Mouse (Mus musculus): ENCODE results near the gene Iqch. TPM values are rescaled to one million over a fixed set of nuclear protein-coding genes. Genes with fewer than 3 reads are reported as not detected.

The Iqch gene
- polyA plus RNA-seq, 1 experiment from 2014 or later: 0.22 TPM

DNA sequence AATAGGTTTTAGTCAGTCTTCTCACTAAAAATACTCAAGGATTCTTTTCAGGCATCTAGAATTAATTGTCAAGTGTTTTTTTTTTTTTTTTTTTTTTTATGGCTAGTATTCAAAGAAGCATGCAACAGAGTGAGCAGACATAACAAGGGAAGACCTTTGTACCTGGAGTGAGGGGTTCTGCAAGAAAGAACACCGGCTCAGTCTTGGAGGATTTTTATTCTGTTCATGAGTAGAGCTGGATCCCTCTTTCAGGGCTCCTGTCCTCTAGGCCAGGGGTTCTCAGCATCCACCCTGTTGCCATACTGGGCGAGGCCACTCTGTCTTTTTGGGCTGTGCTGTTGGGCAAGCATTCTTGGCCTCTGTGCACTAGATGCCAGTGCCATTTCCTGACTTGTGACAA is 7.5 kb upstream of the Iqch start:
- Histone ChIP-seq H3K4me3 (no peak overlapping the region), H3K9ac (no peak overlapping the region), H3K4me1 (replicated peaks) (peaks cover 32% of the 10 kb centered on the region), H3K27ac (replicated peaks) (no peak overlapping the region), H3K9me3 (no peaks in the 10 kb centered on the region), H3K36me3 (no peaks in the 10 kb centered on the region), H3K4me2 (no peak overlapping the region), H3K27me3 (no peaks in the 10 kb centered on the region)
- WGBS: 94% methylated on average over 2 of the region's 2 CpGs
- ATAC-seq (ENCODE audit: low FRiP score, low read depth): no peak

DNA sequence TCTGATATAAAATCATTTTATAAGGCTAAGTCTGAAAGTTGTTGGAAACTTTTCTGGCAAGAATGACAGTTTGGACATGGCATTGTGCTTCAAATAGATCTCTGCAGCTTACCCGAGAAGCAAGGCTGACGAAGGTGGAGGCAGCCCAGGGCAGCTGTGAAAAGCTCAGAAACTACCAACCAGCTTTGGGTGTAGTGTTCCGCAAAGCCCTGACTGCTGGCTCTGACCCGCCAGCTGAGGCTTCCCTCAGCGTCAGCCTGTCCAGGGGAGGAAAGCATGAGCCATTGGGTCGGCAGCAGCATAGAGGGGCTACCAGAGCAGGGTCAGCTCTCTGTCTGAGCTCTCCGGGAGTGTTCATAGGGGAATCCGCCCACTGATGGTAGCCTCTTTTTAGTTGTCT is 7.0 kb upstream of the Iqch start:
- Histone ChIP-seq H3K36me3 (no peaks in the 10 kb centered on the region), H3K27me3 (no peaks in the 10 kb centered on the region), H3K27ac (replicated peaks) (no peak overlapping the region), H3K9me3 (no peaks in the 10 kb centered on the region), H3K4me2 (no peak overlapping the region), H3K9ac (no peak overlapping the region), H3K4me1 (replicated peaks) (peaks cover 32% of the 10 kb centered on the region), H3K4me3 (no peak overlapping the region)
- ATAC-seq (ENCODE audit: low FRiP score, low read depth): no peak
- WGBS: 69% methylated on average over 8 of the region's 8 CpGs

DNA sequence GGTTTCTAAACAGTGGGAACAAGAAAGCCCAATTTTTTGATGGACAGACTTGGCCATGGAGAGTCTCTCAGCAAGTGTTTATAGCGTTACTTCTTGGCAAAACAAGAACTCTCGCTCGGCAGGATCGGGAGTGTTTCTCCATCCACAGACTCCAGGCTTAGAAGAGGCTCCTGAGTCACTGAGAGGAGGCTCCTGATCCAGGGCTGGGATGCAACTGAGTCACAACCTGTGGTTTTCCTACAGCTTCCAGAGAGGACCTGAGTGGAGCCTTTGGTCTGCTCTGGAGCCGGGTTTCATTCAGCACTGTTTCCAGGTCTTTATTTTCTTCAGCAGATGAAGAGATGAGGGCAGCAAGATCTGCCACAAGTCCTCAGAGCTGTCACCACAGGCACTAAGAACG is 5.7 kb upstream of the Iqch start:
- Histone ChIP-seq H3K4me2 (no peak overlapping the region), H3K4me3 (no peak overlapping the region), H3K4me1 (replicated peaks) (peaks cover 36% of the 10 kb centered on the region), H3K27ac (replicated peaks) (no peak overlapping the region), H3K9ac (no peak overlapping the region), H3K36me3 (no peaks in the 10 kb centered on the region), H3K9me3 (no peaks in the 10 kb centered on the region), H3K27me3 (no peaks in the 10 kb centered on the region)
- no peak for ATAC-seq (ENCODE audit: low FRiP score, low read depth)
- WGBS: 74% methylated on average over 6 of the region's 6 CpGs

DNA sequence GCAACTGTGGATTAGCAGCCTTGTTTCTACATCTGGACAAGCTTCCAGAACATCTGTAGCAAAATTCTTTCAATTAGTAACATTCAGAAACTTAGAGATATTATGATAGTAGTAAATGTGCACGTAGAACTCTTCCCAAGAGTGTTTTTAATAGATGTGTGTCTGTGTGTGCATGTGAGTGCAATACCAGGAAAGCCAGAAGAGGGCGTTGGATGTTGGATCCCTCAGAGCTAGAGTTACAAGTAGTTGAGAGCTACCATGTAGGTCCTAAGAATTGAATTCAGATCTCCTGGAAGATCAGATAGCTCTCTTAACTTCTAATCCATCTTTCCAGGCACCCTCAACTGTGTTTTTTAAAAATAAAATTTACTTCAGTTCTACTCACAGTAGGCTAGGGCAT is 4.3 kb upstream of the Iqch start:
- Histone ChIP-seq H3K27me3 (no peaks in the 10 kb centered on the region), H3K36me3 (no peaks in the 10 kb centered on the region), H3K9ac (no peak overlapping the region), H3K4me1 (replicated peaks) (peaks cover 28% of the 10 kb centered on the region), H3K4me3 (no peak overlapping the region), H3K4me2 (no peak overlapping the region), H3K9me3 (no peaks in the 10 kb centered on the region), H3K27ac (replicated peaks) (no peak overlapping the region)
- ATAC-seq (ENCODE audit: low FRiP score, low read depth): no peak
- WGBS: 75% methylated on average over 2 of the region's 2 CpGs

DNA sequence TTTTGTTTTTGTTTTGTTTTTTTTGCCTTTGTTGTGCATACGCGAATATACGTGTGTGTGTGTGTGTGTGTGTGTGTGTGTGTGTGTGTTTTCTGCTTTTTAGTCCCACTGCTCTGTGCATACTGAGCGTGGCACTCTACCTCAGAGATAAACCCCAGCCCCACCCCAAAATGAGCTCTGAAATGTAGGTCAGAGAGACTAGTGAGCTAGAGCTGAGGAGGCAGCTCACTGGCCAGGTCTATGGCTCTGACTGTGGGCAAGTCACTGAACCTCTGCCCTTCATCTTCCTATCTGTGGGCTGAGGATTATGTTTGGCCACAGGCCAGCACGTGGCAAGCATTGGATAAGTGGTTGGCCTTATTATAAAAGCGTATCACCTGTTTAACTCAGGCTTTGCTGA is 1.6 kb upstream of the Iqch start:
- no peak for ATAC-seq (ENCODE audit: low FRiP score, low read depth)

DNA sequence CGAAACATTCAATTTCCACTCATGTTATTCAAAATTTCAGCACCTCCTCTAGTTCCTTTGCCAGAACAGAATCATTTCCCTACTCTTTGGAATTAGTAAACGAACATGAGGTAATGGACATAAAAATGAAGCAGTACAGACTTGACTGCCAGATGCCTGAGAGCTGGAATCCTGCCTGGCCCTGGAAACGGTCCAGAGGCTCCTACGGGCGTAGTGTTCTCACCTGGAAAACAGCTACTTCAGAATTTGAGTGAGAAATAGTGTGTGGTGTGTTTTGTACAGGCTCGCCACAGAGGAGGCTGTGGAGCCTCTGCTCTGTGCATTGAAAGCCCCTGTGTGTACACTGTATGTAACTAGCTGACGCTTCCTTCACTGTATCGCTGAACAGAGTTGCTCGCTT is 5.6 kb downstream of the Iqch start:
- no peak overlapping the region for H3K4me2 ChIP-seq
- H3K4me1 ChIP-seq (replicated peaks): no peaks in the 10 kb centered on the region
- H3K4me3 ChIP-seq: no peak overlapping the region
- H3K27me3 ChIP-seq: no peaks in the 10 kb centered on the region
- WGBS: 81% methylated on average over 9 of the region's 9 CpGs
- no peak overlapping the region for H3K27ac ChIP-seq (replicated peaks)
- no peak overlapping the region for H3K9ac ChIP-seq
- H3K36me3 ChIP-seq: no peaks in the 10 kb centered on the region
- H3K9me3 ChIP-seq: no peaks in the 10 kb centered on the region
- no peak for ATAC-seq (ENCODE audit: low FRiP score, low read depth)

More for the DNA sequence above, 1.6 kb upstream of the Iqch start:
- H3K4me2 ChIP-seq: peak overlapping the region; percentile 77
- H3K4me3 ChIP-seq: peak overlapping the region; percentile 90
- H3K9me3 ChIP-seq: no peaks in the 10 kb centered on the region
- H3K27me3 ChIP-seq: no peaks in the 10 kb centered on the region
- no peaks in the 10 kb centered on the region for H3K36me3 ChIP-seq
- peaks cover 16% of the 10 kb centered on the region for H3K4me1 ChIP-seq (replicated peaks)
- no peak overlapping the region for H3K27ac ChIP-seq (replicated peaks)
- 62% methylated on average over 6 of the region's 6 CpGs for WGBS
- H3K9ac ChIP-seq: no peak overlapping the region

DNA sequence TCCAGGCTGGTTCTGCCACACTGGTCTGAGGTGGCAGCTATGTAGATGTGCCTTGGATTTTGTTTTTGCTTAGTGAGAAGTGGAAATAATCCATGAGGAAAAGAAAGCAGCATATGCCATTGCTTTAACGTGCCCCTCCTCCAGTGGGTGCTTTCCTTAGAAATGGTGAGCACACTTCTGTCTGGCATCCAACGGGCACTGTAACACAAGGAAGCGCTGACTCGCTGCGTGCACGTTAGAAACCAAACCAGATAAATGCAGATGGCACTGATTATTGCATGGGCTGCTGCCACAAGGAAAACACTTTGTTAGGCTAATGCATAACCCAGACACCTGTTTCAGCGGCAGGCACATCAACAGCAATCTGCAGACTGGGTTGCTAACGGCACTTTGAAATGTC is 6.6 kb downstream of the Iqch start:
- H3K9me3 ChIP-seq: no peaks in the 10 kb centered on the region
- no peaks in the 10 kb centered on the region for H3K36me3 ChIP-seq
- H3K4me2 ChIP-seq: no peak overlapping the region
- H3K4me1 ChIP-seq (replicated peaks): no peaks in the 10 kb centered on the region
- H3K4me3 ChIP-seq: no peak overlapping the region
- H3K27me3 ChIP-seq: no peaks in the 10 kb centered on the region
- no peak for ATAC-seq (ENCODE audit: low FRiP score, low read depth)
- 81% methylated on average over 8 of the region's 8 CpGs for WGBS
- no peak overlapping the region for H3K27ac ChIP-seq (replicated peaks)
- H3K9ac ChIP-seq: no peak overlapping the region

DNA sequence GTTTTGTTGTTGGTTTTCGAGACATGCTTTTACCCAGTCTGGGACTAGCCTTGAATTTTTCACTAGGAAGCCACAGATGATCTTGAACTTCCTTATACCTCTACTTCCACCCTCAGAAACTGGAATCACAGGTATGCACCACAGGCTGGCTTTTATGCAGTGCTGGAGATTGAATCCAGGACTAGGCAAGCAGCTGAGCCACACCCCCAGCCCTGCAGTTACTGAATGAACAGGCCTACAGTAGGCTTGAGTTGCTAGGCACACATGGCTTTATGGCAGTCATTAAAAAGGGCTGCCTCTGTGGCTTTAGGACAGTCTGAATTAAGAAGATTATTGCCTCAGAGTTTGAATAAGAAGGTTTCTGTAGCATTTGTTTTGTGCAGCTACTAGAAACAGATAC is 7.3 kb downstream of the Iqch start:
- Histone ChIP-seq H3K9me3 (no peaks in the 10 kb centered on the region), H3K4me2 (no peak overlapping the region)

DNA sequence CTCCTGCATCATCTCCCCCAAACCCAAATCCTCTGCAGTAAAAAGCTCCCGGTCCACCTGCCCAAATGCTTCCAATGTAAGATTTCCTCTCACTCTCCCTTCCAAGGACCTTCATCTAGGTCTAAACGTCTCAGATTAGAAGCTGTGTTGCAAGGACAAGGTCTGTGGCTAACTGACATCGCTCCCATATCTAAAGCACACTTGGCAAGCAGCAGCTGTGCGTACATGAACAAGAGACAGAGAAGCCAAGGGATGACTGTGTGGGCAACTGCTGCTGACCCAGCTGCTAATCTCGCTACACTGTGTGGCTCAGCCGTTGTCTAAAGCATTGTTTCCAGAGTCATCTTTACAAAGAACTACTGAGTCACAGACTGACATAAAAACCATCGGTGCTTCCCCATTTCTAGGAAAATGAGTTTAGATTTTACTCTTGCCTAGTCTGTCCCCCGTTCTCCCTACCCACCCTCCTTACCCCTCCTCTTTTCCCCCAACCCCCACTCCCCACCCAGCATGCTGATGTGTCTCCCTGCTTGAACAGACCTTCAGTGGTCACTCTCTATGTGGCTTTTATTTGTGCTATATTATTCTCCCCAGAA is 10.5 kb downstream of the Iqch start:
- Histone ChIP-seq H3K4me1 (replicated peaks) (no peaks in the 10 kb centered on the region), H3K36me3 (no peaks in the 10 kb centered on the region), H3K9me3 (peaks cover 5% of the 10 kb centered on the region; the same call in 1 of the 2 replicates), H3K9ac (no peak overlapping the region), H3K27ac (replicated peaks) (no peak overlapping the region), H3K4me3 (no peak overlapping the region), H3K4me2 (no peak overlapping the region), H3K27me3 (no peaks in the 10 kb centered on the region)
- no peak for ATAC-seq (ENCODE audit: low FRiP score, low read depth)
- 89% methylated on average over 8 of the region's 8 CpGs for WGBS

More for the DNA sequence above, 7.3 kb downstream of the Iqch start:
- Histone ChIP-seq H3K27me3 (no peaks in the 10 kb centered on the region), H3K9ac (no peak overlapping the region), H3K27ac (replicated peaks) (no peak overlapping the region), H3K36me3 (no peaks in the 10 kb centered on the region), H3K4me3 (no peak overlapping the region), H3K4me1 (replicated peaks) (no peaks in the 10 kb centered on the region)
- 100% methylated on average over 1 of the region's 1 CpGs for WGBS
- ATAC-seq (ENCODE audit: low FRiP score, low read depth): no peak

DNA sequence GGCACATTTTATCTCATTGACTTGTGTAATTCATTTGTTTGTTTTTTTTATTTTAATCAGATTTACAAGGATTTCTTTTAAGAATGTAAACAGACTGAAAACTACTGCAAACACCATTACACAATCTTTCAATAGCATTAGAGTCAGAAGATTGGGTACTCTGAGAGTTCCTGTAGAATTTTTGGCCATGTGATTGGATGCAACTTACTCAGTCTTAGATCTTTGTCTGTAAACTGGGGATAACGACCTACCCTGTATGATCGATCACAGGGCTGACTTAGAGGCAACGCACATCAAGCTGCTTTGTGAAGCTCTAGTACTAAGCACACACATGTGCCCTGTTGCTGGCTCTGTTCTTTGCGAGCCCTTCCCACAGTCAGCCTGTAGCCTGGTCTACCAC is 11.7 kb downstream of the Iqch start:
- no peaks in the 10 kb centered on the region for H3K4me1 ChIP-seq (replicated peaks)
- H3K27me3 ChIP-seq: no peaks in the 10 kb centered on the region
- peaks cover 5% of the 10 kb centered on the region; the same call in 1 of the 2 replicates for H3K9me3 ChIP-seq
- H3K27ac ChIP-seq (replicated peaks): no peak overlapping the region
- H3K9ac ChIP-seq: no peak overlapping the region
- no peak overlapping the region for H3K4me3 ChIP-seq
- 94% methylated on average over 4 of the region's 4 CpGs for WGBS
- ATAC-seq (ENCODE audit: low FRiP score, low read depth): no peak
- H3K36me3 ChIP-seq: no peaks in the 10 kb centered on the region
- H3K4me2 ChIP-seq: no peak overlapping the region

DNA sequence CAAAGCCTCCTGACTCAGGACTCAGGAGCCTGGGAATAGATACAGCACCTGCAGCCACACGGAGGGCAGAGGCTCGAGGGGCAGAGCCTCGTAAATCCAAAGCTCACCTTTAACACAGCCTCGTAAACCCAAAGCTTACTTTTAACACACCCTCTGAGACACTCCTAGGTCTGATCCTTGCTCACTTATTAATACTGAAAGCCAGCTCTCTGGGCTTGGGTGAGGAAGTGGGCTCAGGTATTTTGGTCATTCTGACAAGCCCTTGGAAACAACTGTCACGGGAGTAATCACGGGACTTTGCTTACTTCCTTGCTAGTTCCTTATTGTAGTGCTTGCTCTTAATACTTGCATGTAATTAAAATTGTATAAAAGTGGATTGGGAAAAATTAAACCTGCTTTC is 13.1 kb downstream of the Iqch start:
- Histone ChIP-seq H3K4me3 (no peak overlapping the region), H3K27ac (replicated peaks) (no peak overlapping the region), H3K9ac (no peak overlapping the region), H3K9me3 (peaks cover 5% of the 10 kb centered on the region; the same call in 1 of the 2 replicates), H3K27me3 (no peaks in the 10 kb centered on the region), H3K4me2 (no peak overlapping the region), H3K36me3 (no peaks in the 10 kb centered on the region), H3K4me1 (replicated peaks) (no peaks in the 10 kb centered on the region)
- 77% methylated on average over 6 of the region's 6 CpGs for WGBS
- ATAC-seq (ENCODE audit: low FRiP score, low read depth): no peak

DNA sequence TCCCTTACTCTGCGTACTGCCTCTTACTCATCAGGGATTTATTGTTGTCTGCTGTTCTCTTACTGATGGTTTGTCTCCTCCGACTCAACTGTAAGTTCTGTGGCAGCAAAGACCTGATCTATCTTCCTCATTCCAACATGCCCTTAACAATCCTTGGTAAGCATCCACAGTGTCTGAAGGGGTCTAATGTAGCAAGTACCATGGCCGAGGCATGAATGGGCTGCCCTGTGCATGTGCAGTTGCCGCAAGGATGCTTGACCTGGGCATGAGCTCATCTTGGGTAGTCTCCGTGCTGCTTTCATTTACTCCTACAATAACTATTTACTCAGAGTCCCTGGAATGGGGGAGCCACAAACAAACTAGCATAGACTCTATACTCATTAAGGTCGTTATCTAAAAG is 17.0 kb downstream of the Iqch start:
- Histone ChIP-seq H3K4me3 (no peak overlapping the region), H3K9ac (no peak overlapping the region)

DNA sequence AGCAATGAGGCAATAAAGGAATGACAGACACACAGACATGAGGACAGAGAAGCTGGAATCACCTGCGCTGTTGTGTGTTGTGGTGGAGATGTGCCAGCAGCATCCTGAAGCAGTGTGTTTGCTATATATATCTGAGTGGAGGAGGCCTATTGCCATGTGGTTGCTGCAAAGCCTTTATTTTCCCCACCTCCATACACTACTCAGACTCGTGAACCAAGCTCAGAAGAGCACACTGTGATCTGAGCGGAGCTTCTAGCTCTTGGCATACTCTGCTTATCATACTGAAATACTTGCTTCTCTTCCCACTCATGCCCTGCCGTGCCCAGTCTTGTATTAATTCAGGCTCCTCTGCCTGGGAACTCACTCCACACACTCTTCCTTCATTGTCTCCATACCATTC is 20.5 kb downstream of the Iqch start:
- 85% methylated on average over 4 of the region's 4 CpGs for WGBS
- Histone ChIP-seq H3K9me3 (0 out of 2 replicates have a peak, but pooled peaks cover under 1% of the 10 kb centered on the region), H3K9ac (no peak overlapping the region), H3K36me3 (no peaks in the 10 kb centered on the region), H3K4me2 (no peak overlapping the region), H3K27me3 (no peaks in the 10 kb centered on the region), H3K4me3 (no peak overlapping the region), H3K27ac (replicated peaks) (no peak overlapping the region), H3K4me1 (replicated peaks) (no peaks in the 10 kb centered on the region)
- ATAC-seq (ENCODE audit: low FRiP score, low read depth): no peak

More for the DNA sequence above, 17.0 kb downstream of the Iqch start:
- H3K4me2 ChIP-seq: no peak overlapping the region
- H3K4me1 ChIP-seq (replicated peaks): no peaks in the 10 kb centered on the region
- no peaks in the 10 kb centered on the region for H3K27me3 ChIP-seq
- peaks cover 5% of the 10 kb centered on the region; the same call in 1 of the 2 replicates for H3K9me3 ChIP-seq
- H3K27ac ChIP-seq (replicated peaks): no peak overlapping the region
- WGBS: 92% methylated on average over 6 of the region's 6 CpGs
- H3K36me3 ChIP-seq: no peaks in the 10 kb centered on the region
- ATAC-seq (ENCODE audit: low FRiP score, low read depth): no peak
